Mouse (Mus musculus) spleen, adult 2 months (tissue): Measurements from ENCODE around the gene Krt9.

Experiments
- CTCF ChIP-seq: fragments of 200-500 bp; IDR thresholded peaks from 2 replicates; pipeline ENCODE4 v1.5.1; 2011; ENCODE audit warnings: mild to moderate bottlenecking, inconsistent platforms; ENCODE audit not compliant: insufficient read depth, insufficient read length, insufficient replicate concordance; ENCODE audit errors: extremely low read depth
- POLR2A ChIP-seq: fragments of 200-500 bp; IDR thresholded peaks from 2 replicates; pipeline ENCODE4 v1.6.1; 2011; ENCODE audit warnings: low read depth, low read length, inconsistent platforms

DNA sequence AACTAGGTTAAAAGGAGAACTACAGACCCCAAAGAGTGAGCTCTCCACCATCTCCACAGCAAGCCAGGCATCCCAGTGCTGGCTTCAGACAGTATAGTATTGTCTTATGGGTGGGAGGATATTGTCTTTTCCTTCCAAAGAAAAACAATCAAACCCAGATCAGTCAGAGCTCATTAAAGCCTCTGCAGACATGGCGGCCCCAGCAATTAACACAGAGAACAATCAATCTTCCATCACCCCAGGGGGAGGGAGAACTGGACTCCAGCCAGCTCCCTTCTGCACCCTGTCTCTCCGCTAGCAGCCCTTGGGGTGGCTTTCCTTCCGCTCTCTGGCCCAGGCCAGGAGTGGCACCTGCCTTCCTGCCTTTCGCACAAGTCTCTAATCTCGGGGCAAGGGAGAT is 55.4 kb downstream of the Krt9 start:
- no peak for TF ChIP-seq CTCF
- no peak for TF ChIP-seq POLR2A
